Mouse (Mus musculus): Measurements from ENCODE around the gene Actn1. TPM values are rescaled to one million over a fixed set of nuclear protein-coding genes. Genes with fewer than 3 reads are reported as not detected.
A peak's percentile ranks its signal among the peaks of the same experiment; 100 is the strongest.

The Actn1 gene
- total RNA-seq, 2 experiments from 2014 or later: 7.6 to 14.3 TPM

GRCm38 (mm10) chr12:80259216-80260055 lies 735 bp downstream of the Actn1 start:
- DNase-seq (ENCODE audit: low spot score): peak; percentile 77

- DNase-seq (ENCODE audit: low spot score): no peak
Measured at GRCm38 (mm10) chr12:80258520-80259215, 1.5 kb downstream of the Actn1 start.

DNA sequence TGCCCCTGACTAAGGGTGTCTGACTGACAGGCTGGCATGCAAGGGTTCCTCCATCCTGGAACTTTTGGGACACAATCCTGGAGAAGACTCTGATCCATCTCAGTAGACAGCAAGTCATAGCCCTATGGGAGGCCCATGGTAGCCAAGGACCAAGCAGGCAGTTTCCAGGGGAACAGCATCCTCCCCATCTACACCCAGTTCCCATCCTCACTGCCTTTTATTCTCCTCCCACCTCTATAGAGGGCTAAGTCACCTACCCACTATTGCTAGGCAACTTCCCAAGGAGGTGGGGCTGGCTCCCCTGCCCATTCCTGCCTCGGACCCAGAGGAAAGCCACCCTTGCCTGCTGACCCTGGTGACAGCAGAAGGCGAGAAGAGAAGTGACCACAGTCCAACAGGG lies 8.2 kb downstream of the Actn1 start:
- DNase-seq (ENCODE audit: low spot score): no peak

DNA sequence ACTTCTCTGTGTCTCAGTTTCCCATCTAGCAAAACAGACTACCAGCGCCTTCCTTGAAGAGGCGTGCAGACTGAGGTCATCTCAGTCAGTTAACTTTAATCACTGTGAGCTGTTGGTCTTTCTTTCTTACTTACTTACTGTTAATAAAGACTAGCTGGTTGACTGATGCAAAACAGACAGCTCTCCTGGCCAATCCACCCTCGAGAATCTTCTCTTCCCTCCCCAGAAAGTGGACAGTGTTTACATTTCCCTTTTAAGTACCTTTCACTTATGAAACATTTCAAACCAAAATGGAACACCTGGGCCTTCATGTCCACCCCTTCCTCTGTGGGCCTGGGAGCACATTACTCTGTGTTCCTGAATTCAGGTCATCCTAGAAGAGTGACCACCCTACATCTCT lies 8.6 kb downstream of the Actn1 start:
- DNase-seq (ENCODE audit: low spot score): no peak

DNA sequence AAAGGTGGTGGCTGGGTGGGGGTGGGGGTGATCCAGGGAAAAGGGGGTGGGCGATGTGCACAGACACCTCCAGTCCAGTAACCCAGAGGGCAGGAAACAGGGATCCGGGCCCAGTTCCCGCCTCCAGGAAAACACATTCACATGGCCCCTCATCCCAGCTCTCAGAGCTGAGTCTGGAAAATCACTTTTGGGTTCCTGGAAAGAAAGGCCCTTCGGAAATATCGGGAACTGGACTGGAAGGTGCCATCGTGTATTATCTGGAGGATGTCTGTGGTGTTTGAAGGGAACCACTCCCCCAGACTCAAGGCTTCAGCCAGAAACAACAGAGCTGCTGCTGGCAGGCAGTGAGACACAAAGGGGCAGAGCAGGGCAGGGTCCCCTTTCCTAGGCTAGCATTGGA lies 10.6 kb downstream of the Actn1 start:
- no peak for DNase-seq (ENCODE audit: low spot score)

DNA sequence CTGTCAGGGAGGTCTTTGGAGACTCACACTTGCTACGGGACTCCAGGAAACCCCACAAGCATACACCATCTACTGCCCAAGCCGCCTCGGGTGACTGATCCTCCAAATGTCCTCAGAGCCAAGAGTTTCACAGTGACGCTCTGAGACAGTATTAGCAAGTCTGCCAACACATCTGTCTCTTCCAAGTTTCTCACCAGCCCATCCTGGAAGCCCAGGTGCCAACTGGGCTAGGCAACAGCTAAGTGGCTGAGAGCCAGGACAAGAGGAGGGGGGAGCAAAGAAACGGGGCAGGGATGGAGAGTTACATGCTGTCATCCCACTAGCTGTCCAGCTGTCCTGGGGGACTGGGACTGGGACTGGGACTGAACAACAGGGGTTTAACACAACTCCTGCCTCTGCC lies 13.1 kb downstream of the Actn1 start:
- DNase-seq (ENCODE audit: low spot score): peak; percentile 39

DNA sequence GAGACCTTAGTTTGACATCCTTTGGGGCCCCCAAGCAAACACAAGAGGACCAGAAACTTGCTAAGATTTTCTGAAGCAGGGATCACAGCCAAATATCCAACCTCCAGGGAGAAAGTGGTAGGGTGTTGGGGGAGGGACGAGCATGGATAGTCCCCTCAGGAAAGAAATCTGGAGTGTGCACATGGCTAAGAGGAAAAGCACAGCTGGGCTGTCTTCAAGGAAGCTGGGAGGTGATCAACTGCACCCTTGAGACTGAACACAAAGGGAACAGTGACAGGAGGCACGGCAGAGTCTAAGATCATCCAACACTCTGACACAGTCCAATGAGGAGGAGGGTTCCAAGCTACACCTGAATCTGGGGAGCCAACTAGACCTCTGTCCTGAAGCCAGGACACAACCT lies 13.7 kb downstream of the Actn1 start:
- no peak for DNase-seq (ENCODE audit: low spot score)

- DNase-seq (ENCODE audit: low spot score): no peak
Measured at GRCm38 (mm10) chr12:80244755-80245154, 15.4 kb downstream of the Actn1 start.

DNA sequence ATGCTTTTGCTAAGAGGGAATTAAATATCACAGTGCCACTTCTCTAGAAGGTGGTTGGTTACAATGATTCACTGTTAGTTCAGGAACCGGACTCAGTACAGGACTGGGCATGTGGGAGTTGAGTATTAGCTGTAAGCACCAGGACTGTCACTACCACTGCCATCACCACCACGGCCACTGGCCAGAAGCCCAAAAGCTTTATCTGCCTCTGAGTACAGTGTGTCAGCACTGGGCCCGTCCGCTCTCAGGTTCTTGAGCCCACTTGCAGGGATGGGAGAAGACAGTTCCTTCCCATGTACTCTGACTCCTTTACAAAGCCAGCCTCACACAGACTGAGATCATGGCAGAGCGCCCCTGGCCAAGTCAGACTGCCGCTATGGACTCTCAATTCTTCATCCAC lies 16.0 kb downstream of the Actn1 start:
- no peak for DNase-seq (ENCODE audit: low spot score)

- DNase-seq (ENCODE audit: low spot score): no peak
Measured at GRCm38 (mm10) chr12:80243335-80243734, 16.8 kb downstream of the Actn1 start.

- DNase-seq (ENCODE audit: low spot score): no peak
Measured at GRCm38 (mm10) chr12:80239445-80239844, 20.7 kb downstream of the Actn1 start.

DNA sequence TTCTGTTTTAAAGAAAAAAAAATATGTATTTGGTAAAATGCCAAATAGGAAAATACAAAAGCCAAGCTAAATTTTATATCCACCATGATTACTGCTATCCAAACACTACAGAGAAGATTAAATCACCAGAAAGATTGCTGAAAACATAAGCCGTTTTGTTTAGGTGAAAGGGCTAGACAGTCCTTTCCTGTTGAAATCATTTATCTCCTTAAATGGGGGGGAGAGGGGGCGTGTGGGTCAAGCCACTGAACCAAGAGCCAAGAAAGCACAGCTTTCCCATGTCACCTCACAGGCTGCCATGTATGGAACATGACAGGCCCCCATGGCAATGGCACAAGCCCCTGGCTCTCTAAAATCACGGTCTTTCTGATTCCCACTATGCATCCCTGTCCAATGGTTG lies 21.6 kb downstream of the Actn1 start:
- DNase-seq (ENCODE audit: low spot score): no peak

GRCm38 (mm10) chr12:80235295-80235694 lies 24.9 kb downstream of the Actn1 start:
- no peak for DNase-seq (ENCODE audit: low spot score)

DNA sequence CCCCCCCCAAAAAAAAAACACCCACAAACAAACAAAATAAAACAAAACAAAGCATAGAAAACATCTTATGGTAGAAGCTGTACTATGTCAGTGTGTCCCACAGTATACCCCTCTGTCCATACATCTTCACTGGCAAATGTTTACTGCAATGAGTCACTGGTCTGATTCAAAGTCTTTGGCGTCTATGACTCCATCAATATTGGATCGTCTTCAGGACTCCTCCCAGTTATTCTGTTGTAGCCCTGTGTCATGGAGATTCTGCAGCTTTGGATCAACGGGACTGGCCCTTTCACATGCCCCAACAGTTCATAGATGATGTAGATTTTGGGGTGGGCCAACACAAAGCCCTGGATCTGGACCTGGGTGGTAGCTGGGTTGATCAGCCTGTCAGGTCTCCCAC lies 25.9 kb downstream of the Actn1 start:
- DNase-seq (ENCODE audit: low spot score): no peak

DNA sequence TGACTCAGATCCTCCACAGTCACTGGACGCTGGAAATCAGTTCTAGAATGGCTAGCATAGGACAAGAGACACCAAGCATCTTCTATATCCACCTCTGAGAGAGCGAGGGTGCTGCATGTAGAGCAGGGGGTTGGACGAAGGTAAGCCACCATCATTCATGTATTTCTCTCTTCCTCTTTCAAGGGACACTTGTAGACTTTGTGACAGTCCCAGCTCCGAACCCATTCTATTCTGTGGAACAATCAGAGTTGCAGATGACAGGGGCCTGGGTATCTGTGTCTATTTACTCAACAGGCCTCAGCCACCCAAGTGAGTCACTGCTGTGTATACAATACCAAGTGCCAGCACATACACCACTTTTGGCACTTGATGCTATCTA lies 27.3 kb downstream of the Actn1 start:
- no peak for DNase-seq (ENCODE audit: low spot score)

GRCm38 (mm10) chr12:80232076-80232839 lies 27.9 kb downstream of the Actn1 start:
- no peak for DNase-seq (ENCODE audit: low spot score)

- no peak for DNase-seq (ENCODE audit: low spot score)
Measured at GRCm38 (mm10) chr12:80231317-80231716, 28.9 kb downstream of the Actn1 start.

- DNase-seq (ENCODE audit: low spot score): no peak
Measured at GRCm38 (mm10) chr12:80230854-80231253, 29.3 kb downstream of the Actn1 start.

- peak; percentile 81 for DNase-seq (ENCODE audit: low spot score)
Measured at GRCm38 (mm10) chr12:80230111-80230700, 30.0 kb downstream of the Actn1 start.

DNA sequence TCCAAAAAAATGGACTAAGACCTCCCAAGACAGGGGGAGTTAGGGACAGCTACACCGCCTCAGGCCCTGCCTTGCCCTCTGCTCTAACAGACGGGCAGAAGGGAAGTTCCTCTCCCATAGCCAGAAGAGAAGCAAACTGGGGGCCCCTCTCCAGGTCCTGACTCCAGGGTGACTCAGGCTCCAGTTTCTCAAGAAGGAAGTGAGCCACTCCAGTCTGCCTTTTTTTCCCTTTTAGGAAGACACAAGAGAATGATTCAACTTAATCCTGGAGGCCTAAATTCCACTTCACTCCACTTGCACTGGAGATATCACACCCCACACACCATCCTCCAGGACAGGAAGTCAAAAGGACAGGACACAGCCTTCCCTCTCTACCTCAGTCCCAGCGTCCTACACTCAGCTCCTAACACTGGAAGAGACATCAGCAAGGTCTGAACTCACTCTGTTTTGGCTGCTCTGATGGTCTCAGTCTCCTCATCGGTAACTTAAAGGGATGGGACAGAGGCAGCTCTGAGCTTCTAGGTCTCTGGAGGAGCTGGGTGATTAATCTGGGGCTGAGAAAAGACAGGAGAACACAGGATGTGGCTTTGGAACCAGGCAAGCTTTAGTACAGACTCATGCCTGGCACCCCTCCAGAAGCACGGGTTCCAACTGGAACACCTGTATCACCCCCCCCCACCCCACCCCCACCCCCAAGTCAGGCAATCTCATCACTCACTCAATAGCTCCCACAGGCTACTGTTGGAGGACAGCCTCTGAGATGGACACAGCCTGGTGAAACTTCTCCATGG lies 31.0 kb downstream of the Actn1 start:
- DNase-seq (ENCODE audit: low spot score): no peak

GRCm38 (mm10) chr12:80228356-80228755 lies 31.8 kb downstream of the Actn1 start:
- no peak for DNase-seq (ENCODE audit: low spot score)

Measured in gastrocnemius, adult 18-20 months (tissue).